Mouse (Mus musculus) MN1 (cell line): Measurements from ENCODE around the gene Fam131a.
A peak's percentile ranks its signal among the peaks of the same experiment; 100 is the strongest.
"Not testable (repeated sequence)": the region's sequence is repeated elsewhere in the genome, so short reads cannot be mapped to it uniquely, and the experiment has no call there.

ENCODE experiments used
- DNase-seq: peaks from one replicate; pipeline ENCODE4 v3.0.0-alpha.2; 2016; ENCODE audit warnings: low spot score

Gene Fam131a

GRCm38 (mm10) chr16:20693111-20693701 lies at the start of gene Fam131a:
Gene Fam131a (plus strand): TSS chr16:20693241.
- DNase-seq: peak; percentile 89

- no peak for DNase-seq
Measured at GRCm38 (mm10) chr16:20643911-20644310, 49.1 kb upstream of the Fam131a start.

GRCm38 (mm10) chr16:20651076-20651946 lies 41.7 kb upstream of the Fam131a start, which contains the start of gene Psmd2:
Gene Psmd2 (plus strand): TSS chr16:20651652.
- peak; percentile 94 for DNase-seq

- no peak for DNase-seq
Measured at GRCm38 (mm10) chr16:20651947-20652310, 41.1 kb upstream of the Fam131a start.

GRCm38 (mm10) chr16:20653315-20653714 lies 39.7 kb upstream of the Fam131a start:
- no peak for DNase-seq

GRCm38 (mm10) chr16:20657661-20658060 lies 35.4 kb upstream of the Fam131a start:
- DNase-seq: no peak

- DNase-seq: not testable (repeated sequence)
Measured at GRCm38 (mm10) chr16:20668013-20668412, 25.0 kb upstream of the Fam131a start, which contains the start of gene Eif4g1. Gene Eif4g1 (plus strand): TSS chr16:20668313.

- DNase-seq: no peak
Measured at GRCm38 (mm10) chr16:20670291-20670690, 22.8 kb upstream of the Fam131a start.

GRCm38 (mm10) chr16:20671886-20672285 lies 21.2 kb upstream of the Fam131a start:
- peak; percentile 24 for DNase-seq

GRCm38 (mm10) chr16:20672500-20672902 lies 20.5 kb upstream of the Fam131a start:
- peak; percentile 91 for DNase-seq

- DNase-seq: peak; percentile 41
Measured at GRCm38 (mm10) chr16:20672965-20673705, 19.9 kb upstream of the Fam131a start.

- DNase-seq: no peak
Measured at GRCm38 (mm10) chr16:20673706-20674303, 19.2 kb upstream of the Fam131a start.

GRCm38 (mm10) chr16:20675213-20675612 lies 17.8 kb upstream of the Fam131a start:
- no peak for DNase-seq

GRCm38 (mm10) chr16:20676702-20677101 lies 16.3 kb upstream of the Fam131a start:
- DNase-seq: peak; percentile 44

GRCm38 (mm10) chr16:20677380-20677779 lies 15.7 kb upstream of the Fam131a start:
- DNase-seq: peak; percentile 30

GRCm38 (mm10) chr16:20677974-20678675 lies 14.9 kb upstream of the Fam131a start:
- peak; percentile 95 for DNase-seq

- DNase-seq: no peak
Measured at GRCm38 (mm10) chr16:20690774-20691173, 2.3 kb upstream of the Fam131a start.

GRCm38 (mm10) chr16:20691617-20692016 lies 1.4 kb upstream of the Fam131a start:
- no peak for DNase-seq

- peak; percentile 36 for DNase-seq
Measured at GRCm38 (mm10) chr16:20692241-20692965, 638 bp upstream of the Fam131a start.

GRCm38 (mm10) chr16:20694781-20695180 lies 1.7 kb downstream of the Fam131a start:
- peak; percentile 33 for DNase-seq
